ENCODE assay signal across 27 mouse cellular contexts in the genomic region with DNA sequence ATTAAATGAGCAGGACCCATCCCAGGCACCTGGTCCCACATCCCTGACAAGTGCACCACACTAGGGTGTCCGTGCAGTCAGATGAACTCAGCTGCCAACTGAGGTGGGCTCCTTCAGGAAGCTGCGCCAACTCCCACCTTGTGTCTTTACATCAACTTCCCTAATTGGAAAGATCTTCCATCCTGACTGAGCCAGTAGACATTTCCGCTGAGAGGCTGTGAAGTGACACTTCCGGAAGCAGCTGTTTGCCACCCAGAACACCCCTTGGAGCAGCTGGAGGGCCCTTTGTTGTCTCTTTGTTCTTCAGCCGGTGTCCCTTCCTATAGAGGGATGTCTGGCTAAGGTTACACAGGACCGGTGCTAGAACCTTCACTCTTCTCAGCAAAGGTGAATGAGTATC. TPM values are rescaled to one million over a fixed set of nuclear protein-coding genes. Genes with fewer than 3 reads are reported as not detected.
"Had no signal": no experiment of that assay in that cellular context is flagged by ENCODE, and none has a peak within 500 bp of the region (broad histone marks: within the 10 kb centered on the region; RNA-seq: fewer than 3 reads in every experiment).

No protein-coding gene starts in this region.

- H3K27ac ChIP-seq: liver, embryonic 14.5 days; macrophage; midbrain, embryonic 10.5 days; midbrain, embryonic 13.5 days; neural tube, embryonic 13.5 days; neural tube, embryonic 15.5 days; stomach, embryonic 15.5 days; stomach, postnatal 0 days had no signal

- H3K4me2 ChIP-seq: liver, embryonic 11.5 days; lung, embryonic 14.5 days; midbrain, embryonic 13.5 days; neural tube, embryonic 13.5 days; neural tube, embryonic 15.5 days; stomach, embryonic 15.5 days had no signal

- H3K36me3 ChIP-seq: midbrain, embryonic 10.5 days; midbrain, embryonic 13.5 days; neural tube, embryonic 13.5 days; neural tube, embryonic 15.5 days; stomach, embryonic 15.5 days had no signal

- DNase-seq: lung, adult 18-20 months; lung, embryonic 14.5 days; lung, postnatal 14 days; lung, postnatal 36 days; retina, postnatal 1 day; right cerebral cortex, adult 18-20 months; right cerebral cortex, postnatal 25 days; right cerebral cortex, postnatal 4 days; spleen, adult 18-20 months; thymus, postnatal 25 days; thymus, postnatal 4 days had no signal

- H3K4me1 ChIP-seq: midbrain, embryonic 10.5 days; midbrain, embryonic 13.5 days; neural tube, embryonic 13.5 days; neural tube, embryonic 15.5 days; stomach, embryonic 15.5 days had no signal

- ATAC-seq: midbrain, embryonic 13.5 days; midbrain, embryonic 16.5 days had no signal

- H3K27me3 ChIP-seq: midbrain, embryonic 13.5 days; neural tube, embryonic 13.5 days; neural tube, embryonic 15.5 days; stomach, embryonic 15.5 days had no signal

- H3K9me3 ChIP-seq: midbrain, embryonic 10.5 days; midbrain, embryonic 13.5 days; neural tube, embryonic 13.5 days; neural tube, embryonic 15.5 days; stomach, embryonic 15.5 days had no signal

- H3K9ac ChIP-seq: liver, embryonic 14.5 days; lung, embryonic 14.5 days; midbrain, embryonic 13.5 days; neural tube, embryonic 13.5 days; neural tube, embryonic 15.5 days; stomach, embryonic 15.5 days had no signal

- H3K4me3 ChIP-seq: midbrain, embryonic 10.5 days; midbrain, embryonic 13.5 days; myocyte; neural tube, embryonic 13.5 days; neural tube, embryonic 15.5 days; stomach, embryonic 15.5 days had no signal

RNA-seq across cellular contexts. Expression of gene 1110002E22Rik, which starts 34.3 kb away (rescaled TPM):
- total RNA-seq: megakaryocyte, adult 5-6 weeks; megakaryocyte-erythroid progenitor cell, adult 5-6 weeks had no signal
- polyA plus RNA-seq: macrophage had no signal

RNA-seq across cellular contexts. Expression of gene Gm5105, which starts 36.6 kb away (rescaled TPM):
- total RNA-seq: megakaryocyte, adult 5-6 weeks; megakaryocyte-erythroid progenitor cell, adult 5-6 weeks had no signal
- polyA plus RNA-seq: liver, embryonic 11.5 days; liver, embryonic 14.5 days; liver, embryonic 16.5 days; lung, embryonic 14.5 days; macrophage; midbrain, embryonic 10.5 days; midbrain, embryonic 13.5 days; neural tube, embryonic 11.5 days; stomach, embryonic 15.5 days; stomach, postnatal 0 days; testis, adult 2 months had no signal
